Mouse (Mus musculus): ENCODE measurements around the gene E130114P18Rik. TPM values are rescaled to one million over a fixed set of nuclear protein-coding genes. Genes with fewer than 3 reads are reported as not detected.

The E130114P18Rik gene
- total and polyA plus RNA-seq, 2 experiments = not detected

DNA sequence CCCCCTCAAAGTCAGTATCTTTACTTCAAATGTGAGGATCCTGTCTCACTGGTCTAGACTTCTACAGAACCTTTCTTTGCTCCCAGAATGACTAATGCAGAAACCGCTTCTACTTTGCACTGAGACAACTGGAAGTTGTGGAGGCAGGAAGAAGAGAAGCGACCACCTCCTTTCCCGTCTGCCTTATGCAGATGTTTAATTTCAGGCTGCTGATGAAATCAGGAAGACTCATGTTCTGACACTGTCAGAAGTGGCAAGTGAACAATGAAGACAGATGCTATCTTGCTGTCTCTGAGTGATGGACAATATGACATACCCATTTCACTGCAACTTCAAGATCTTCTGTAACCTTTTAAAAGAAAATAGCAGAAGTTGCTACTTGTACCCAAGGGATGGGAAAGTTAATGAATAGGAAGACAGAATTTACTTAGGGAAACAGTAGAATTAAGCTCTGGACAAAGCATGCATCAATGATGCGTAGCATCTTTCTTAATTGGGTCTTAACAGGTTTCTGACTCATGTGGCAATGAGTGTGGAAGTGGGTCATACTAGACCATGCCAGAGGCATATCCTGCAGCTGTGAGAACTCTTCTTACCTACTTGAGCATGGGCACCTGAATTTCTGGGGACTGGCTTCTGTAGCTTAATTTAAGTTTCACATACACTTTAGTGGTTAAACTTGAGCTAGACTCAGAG is 43.8 kb upstream of the E130114P18Rik start:
- no peak for TF ChIP-seq POLR2A (IDR thresholded peaks at IDR 0.05; ENCODE audit: extremely low read depth, insufficient read depth, low read length)
- no peak for TF ChIP-seq CTCF (IDR thresholded peaks at IDR 0.05; ENCODE audit: low read depth, low read length)
- WGBS = 82% methylated on average over 4 of the region's 4 CpGs
- H3K36me3 ChIP-seq (ENCODE audit: control insufficient read depth, insufficient read depth, low read length) = peaks cover 2% of the 10 kb centered on the region; the same call in 1 of the 2 replicates
- H3K4me3 ChIP-seq (ENCODE audit: insufficient read depth, low read depth, low read length) = no peak overlapping the region
- no peaks in the 10 kb centered on the region for H3K27me3 ChIP-seq (ENCODE audit: control insufficient read depth, insufficient read depth, low read length)
- H3K4me1 ChIP-seq (ENCODE audit: control insufficient read depth, insufficient read depth, low read length) = peaks cover 37% of the 10 kb centered on the region
- H3K27ac ChIP-seq (replicated peaks; ENCODE audit: insufficient read depth, low read depth, low read length) = no peak overlapping the region; the same call in 1 of the 2 replicates
- H3K79me2 ChIP-seq (ENCODE audit: control insufficient read depth, insufficient read depth, low read length) = peaks cover 32% of the 10 kb centered on the region
- no peak overlapping the region for H3K9ac ChIP-seq (ENCODE audit: low read depth, low read length)
- DNase-seq (ENCODE audit: extremely low read depth, low read depth, low spot score) = no peak

- Histone ChIP-seq H3K9ac (ENCODE audit: low read depth, low read length) (no peak overlapping the region), H3K4me3 (ENCODE audit: insufficient read depth, low read depth, low read length) (no peak overlapping the region), H3K79me2 (ENCODE audit: control insufficient read depth, insufficient read depth, low read length) (peaks cover 31% of the 10 kb centered on the region), H3K27ac (replicated peaks; ENCODE audit: insufficient read depth, low read depth, low read length) (peak overlapping the region; percentile 22), H3K36me3 (ENCODE audit: control insufficient read depth, insufficient read depth, low read length) (peaks cover 2% of the 10 kb centered on the region; the same call in 1 of the 2 replicates), H3K27me3 (ENCODE audit: control insufficient read depth, insufficient read depth, low read length) (no peaks in the 10 kb centered on the region), H3K4me1 (ENCODE audit: control insufficient read depth, insufficient read depth, low read length) (peaks cover 41% of the 10 kb centered on the region)
- WGBS = 19% methylated on average over 4 of the region's 4 CpGs
- DNase-seq (ENCODE audit: extremely low read depth, low read depth, low spot score) = peak; percentile 88
- no peak for TF ChIP-seq CTCF (IDR thresholded peaks at IDR 0.05; ENCODE audit: low read depth, low read length)
- TF ChIP-seq POLR2A (IDR thresholded peaks at IDR 0.05; ENCODE audit: extremely low read depth, insufficient read depth, low read length) = no peak
Measured at GRCm38 (mm10) chr4:97820474-97821259, 42.8 kb upstream of the E130114P18Rik start.

DNA sequence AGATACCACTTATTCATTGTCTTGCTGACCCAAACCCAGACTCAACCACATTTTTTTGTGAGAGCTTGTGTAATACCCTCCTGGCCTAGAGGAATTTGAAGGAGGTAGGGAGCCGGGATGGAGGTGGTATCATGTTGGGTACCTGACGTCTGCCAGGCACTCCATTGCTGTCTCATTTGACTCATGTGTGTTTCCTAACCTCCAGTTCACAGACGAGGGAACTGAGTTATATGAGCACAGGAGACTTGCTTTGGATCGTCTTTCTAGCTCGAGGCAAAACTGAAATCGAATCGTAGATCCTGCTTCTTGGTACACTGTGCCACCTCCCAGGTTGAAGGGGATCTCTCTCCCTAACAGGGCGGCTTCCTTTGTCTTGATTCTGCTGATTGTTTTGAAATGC is 41.2 kb upstream of the E130114P18Rik start:
- Histone ChIP-seq H3K79me2 (ENCODE audit: control insufficient read depth, insufficient read depth, low read length) (peaks cover 26% of the 10 kb centered on the region), H3K36me3 (ENCODE audit: control insufficient read depth, insufficient read depth, low read length) (peaks cover 2% of the 10 kb centered on the region; the same call in 1 of the 2 replicates), H3K27me3 (ENCODE audit: control insufficient read depth, insufficient read depth, low read length) (no peaks in the 10 kb centered on the region), H3K4me3 (ENCODE audit: insufficient read depth, low read depth, low read length) (no peak overlapping the region), H3K4me1 (ENCODE audit: control insufficient read depth, insufficient read depth, low read length) (peaks cover 42% of the 10 kb centered on the region), H3K27ac (replicated peaks; ENCODE audit: insufficient read depth, low read depth, low read length) (peak overlapping the region; percentile 25), H3K9ac (ENCODE audit: low read depth, low read length) (no peak overlapping the region)
- 70% methylated on average over 8 of the region's 8 CpGs for WGBS
- no peak for DNase-seq (ENCODE audit: extremely low read depth, low read depth, low spot score)
- TF ChIP-seq POLR2A (IDR thresholded peaks at IDR 0.05; ENCODE audit: extremely low read depth, insufficient read depth, low read length) (no peak), CTCF (IDR thresholded peaks at IDR 0.05; ENCODE audit: low read depth, low read length) (no peak)

- Histone ChIP-seq H3K4me1 (ENCODE audit: control insufficient read depth, insufficient read depth, low read length) (peaks cover 44% of the 10 kb centered on the region), H3K4me3 (ENCODE audit: insufficient read depth, low read depth, low read length) (no peak overlapping the region), H3K36me3 (ENCODE audit: control insufficient read depth, insufficient read depth, low read length) (peaks cover 2% of the 10 kb centered on the region; the same call in 1 of the 2 replicates), H3K9ac (ENCODE audit: low read depth, low read length) (no peak overlapping the region), H3K27me3 (ENCODE audit: control insufficient read depth, insufficient read depth, low read length) (no peaks in the 10 kb centered on the region), H3K27ac (replicated peaks; ENCODE audit: insufficient read depth, low read depth, low read length) (peak overlapping the region; percentile 67; the same call in 1 of the 2 replicates), H3K79me2 (ENCODE audit: control insufficient read depth, insufficient read depth, low read length) (peaks cover 25% of the 10 kb centered on the region)
- WGBS = 16% methylated on average over 3 of the region's 3 CpGs
- TF ChIP-seq CTCF (IDR thresholded peaks at IDR 0.05; ENCODE audit: low read depth, low read length) (no peak), POLR2A (IDR thresholded peaks at IDR 0.05; ENCODE audit: extremely low read depth, insufficient read depth, low read length) (no peak)
- DNase-seq (ENCODE audit: extremely low read depth, low read depth, low spot score) = peak; percentile 97
Measured at GRCm38 (mm10) chr4:97818498-97818897, 40.6 kb upstream of the E130114P18Rik start.

DNA sequence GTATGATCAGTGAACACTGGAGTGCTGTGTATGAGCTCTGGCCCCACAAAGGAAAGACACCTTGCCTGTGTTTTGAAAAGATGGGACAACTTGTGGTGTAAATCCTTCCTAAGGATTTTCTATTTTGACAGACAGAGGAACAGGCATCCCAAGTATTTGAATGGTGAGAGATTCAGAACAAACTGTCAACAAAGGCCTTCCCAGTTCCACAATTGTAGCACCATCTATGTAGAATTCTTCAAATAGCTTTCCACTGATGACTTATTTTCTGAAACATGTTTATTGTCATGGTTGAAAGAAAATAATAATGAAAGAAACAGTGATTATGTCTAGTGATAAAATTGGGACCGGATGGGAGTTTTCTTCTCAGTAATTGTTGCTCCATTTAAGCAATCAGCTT is 39.9 kb upstream of the E130114P18Rik start:
- Histone ChIP-seq H3K9ac (ENCODE audit: low read depth, low read length) (no peak overlapping the region), H3K4me1 (ENCODE audit: control insufficient read depth, insufficient read depth, low read length) (peaks cover 44% of the 10 kb centered on the region), H3K36me3 (ENCODE audit: control insufficient read depth, insufficient read depth, low read length) (peaks cover 2% of the 10 kb centered on the region; the same call in 1 of the 2 replicates), H3K79me2 (ENCODE audit: control insufficient read depth, insufficient read depth, low read length) (peaks cover 22% of the 10 kb centered on the region; the same call in 1 of the 2 replicates), H3K4me3 (ENCODE audit: insufficient read depth, low read depth, low read length) (no peak overlapping the region), H3K27me3 (ENCODE audit: control insufficient read depth, insufficient read depth, low read length) (no peaks in the 10 kb centered on the region), H3K27ac (replicated peaks; ENCODE audit: insufficient read depth, low read depth, low read length) (peak overlapping the region; percentile 67)
- DNase-seq (ENCODE audit: extremely low read depth, low read depth, low spot score) = no peak
- 73% methylated on average over 1 of the region's 1 CpGs for WGBS
- TF ChIP-seq CTCF (IDR thresholded peaks at IDR 0.05; ENCODE audit: low read depth, low read length) (no peak), POLR2A (IDR thresholded peaks at IDR 0.05; ENCODE audit: extremely low read depth, insufficient read depth, low read length) (no peak)
